Mouse (Mus musculus): Measurements from ENCODE around the gene Atp6v0a4. TPM values are rescaled to one million over a fixed set of nuclear protein-coding genes. Genes with fewer than 3 reads are reported as not detected.

The Atp6v0a4 gene
- total RNA-seq (2012; rRNA removed), result 2.7 and 6.3 TPM in 2 replicates

GRCm38 (mm10) chr6:38124207-38124835 is at the start of gene Atp6v0a4:
Gene Atp6v0a4 (minus strand): TSS chr6:38124586.
- in situ Hi-C loops (cut with MboI; ENCODE audit: low sequenced_read_pairs in 2 of 2, unreplicated experiment in 2 of 2), result no loop called here
- Histone ChIP-seq H3K9me3 (ENCODE audit: control insufficient read depth, insufficient read depth, low read depth, low read length) (no peaks in the 10 kb centered on the region), H3K4me1 (ENCODE audit: control insufficient read depth in 2 of 2, insufficient read depth in 2 of 2, low read length in 2 of 2, poor library complexity in 1 of 2) (no peaks in the 10 kb centered on the region), H3K4me3 (ENCODE audit: insufficient read depth in 1 of 2, low read depth in 1 of 2, low read length in 2 of 2, poor library complexity in 1 of 2, severe bottlenecking in 1 of 2) (no peak within 1 kb of the TSS), H3K36me3 (ENCODE audit: control insufficient read depth, insufficient read depth, low read length, poor library complexity, severe bottlenecking) (0 out of 2 replicates have a peak, but pooled peaks cover 2% of the 10 kb centered on the region), H3K27ac (ENCODE audit: insufficient read depth, low read depth, low read length, poor library complexity, severe bottlenecking) (no peak within 1 kb of the TSS), H3K9ac (ENCODE audit: insufficient read depth, low read depth, low read length, poor library complexity, severe bottlenecking) (no peak within 1 kb of the TSS)
- TF ChIP-seq HCFC1 (IDR thresholded peaks at IDR 0.05; ENCODE audit: borderline replicate concordance, insufficient read depth, low read length), result no peak
- TF ChIP-seq CHD2 (IDR thresholded peaks at IDR 0.05; ENCODE audit: low read depth, low read length), result no peak
- no peak for TF ChIP-seq MAFK (IDR thresholded peaks at IDR 0.05; ENCODE audit: insufficient read depth, low read depth, low read length)
- TF ChIP-seq ZC3H11A (IDR thresholded peaks at IDR 0.05; ENCODE audit: borderline replicate concordance, low read depth, low read length), result no peak
- no peak for DNase-seq (ENCODE audit: low read depth, low spot score)

DNA sequence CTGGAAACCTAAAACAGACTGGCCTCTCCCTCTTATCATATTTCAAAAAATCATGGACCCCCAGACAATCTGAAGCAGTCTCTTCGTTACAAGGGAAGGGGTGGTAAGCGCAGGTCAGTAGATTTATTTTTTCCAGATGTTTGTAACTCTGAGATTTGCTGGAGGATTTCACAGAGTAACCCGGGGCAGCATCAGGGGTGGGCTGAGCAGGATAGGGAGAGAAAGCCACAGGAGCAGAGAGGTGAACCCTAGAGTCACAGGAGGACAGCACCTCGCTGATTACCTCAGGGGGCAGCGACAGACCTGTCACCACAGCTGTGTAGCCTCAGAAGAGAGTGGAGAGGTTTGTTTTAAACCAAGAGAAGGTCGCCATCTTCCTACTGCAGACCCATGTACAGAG is 41.0 kb upstream of the Atp6v0a4 start:
- H3K9me3 ChIP-seq (ENCODE audit: control insufficient read depth, insufficient read depth, low read depth, low read length), result no peaks in the 10 kb centered on the region
- H3K4me3 ChIP-seq (ENCODE audit: insufficient read depth in 1 of 2, low read depth in 1 of 2, low read length in 2 of 2, poor library complexity in 1 of 2, severe bottlenecking in 1 of 2), result no peak overlapping the region
- in situ Hi-C loops (cut with MboI; ENCODE audit: low sequenced_read_pairs in 2 of 2, unreplicated experiment in 2 of 2), result no loop called here
- no peak overlapping the region for H3K9ac ChIP-seq (ENCODE audit: insufficient read depth, low read depth, low read length, poor library complexity, severe bottlenecking)
- no peaks in the 10 kb centered on the region for H3K4me1 ChIP-seq (ENCODE audit: control insufficient read depth in 2 of 2, insufficient read depth in 2 of 2, low read length in 2 of 2, poor library complexity in 1 of 2)
- TF ChIP-seq CHD2 (IDR thresholded peaks at IDR 0.05; ENCODE audit: low read depth, low read length) (no peak), MAFK (IDR thresholded peaks at IDR 0.05; ENCODE audit: insufficient read depth, low read depth, low read length) (no peak), ZC3H11A (IDR thresholded peaks at IDR 0.05; ENCODE audit: borderline replicate concordance, low read depth, low read length) (no peak), HCFC1 (IDR thresholded peaks at IDR 0.05; ENCODE audit: borderline replicate concordance, insufficient read depth, low read length) (no peak), ZNF384 (IDR thresholded peaks at IDR 0.05; ENCODE audit: low read depth, low read length) (no peak)
- no peak for DNase-seq (ENCODE audit: low read depth, low spot score)
- H3K27ac ChIP-seq (ENCODE audit: insufficient read depth, low read depth, low read length, poor library complexity, severe bottlenecking), result no peak overlapping the region
- peaks cover 3% of the 10 kb centered on the region; the same call in 1 of the 2 replicates for H3K36me3 ChIP-seq (ENCODE audit: control insufficient read depth, insufficient read depth, low read length, poor library complexity, severe bottlenecking)

GRCm38 (mm10) chr6:38164705-38165104 is 40.3 kb upstream of the Atp6v0a4 start:
- in situ Hi-C loops (cut with MboI; ENCODE audit: low sequenced_read_pairs in 2 of 2, unreplicated experiment in 2 of 2), result no loop called here
- H3K4me1 ChIP-seq (ENCODE audit: control insufficient read depth in 2 of 2, insufficient read depth in 2 of 2, low read length in 2 of 2, poor library complexity in 1 of 2), result no peaks in the 10 kb centered on the region
- H3K9ac ChIP-seq (ENCODE audit: insufficient read depth, low read depth, low read length, poor library complexity, severe bottlenecking), result no peak overlapping the region
- no peak for TF ChIP-seq HCFC1 (IDR thresholded peaks at IDR 0.05; ENCODE audit: borderline replicate concordance, insufficient read depth, low read length)
- TF ChIP-seq ZC3H11A (IDR thresholded peaks at IDR 0.05; ENCODE audit: borderline replicate concordance, low read depth, low read length), result no peak
- TF ChIP-seq MAFK (IDR thresholded peaks at IDR 0.05; ENCODE audit: insufficient read depth, low read depth, low read length), result no peak
- TF ChIP-seq ZNF384 (IDR thresholded peaks at IDR 0.05; ENCODE audit: low read depth, low read length), result no peak
- no peak for TF ChIP-seq CHD2 (IDR thresholded peaks at IDR 0.05; ENCODE audit: low read depth, low read length)
- H3K36me3 ChIP-seq (ENCODE audit: control insufficient read depth, insufficient read depth, low read length, poor library complexity, severe bottlenecking), result peaks cover 3% of the 10 kb centered on the region; the same call in 1 of the 2 replicates
- H3K9me3 ChIP-seq (ENCODE audit: control insufficient read depth, insufficient read depth, low read depth, low read length), result no peaks in the 10 kb centered on the region
- no peak overlapping the region for H3K4me3 ChIP-seq (ENCODE audit: insufficient read depth in 1 of 2, low read depth in 1 of 2, low read length in 2 of 2, poor library complexity in 1 of 2, severe bottlenecking in 1 of 2)
- DNase-seq (ENCODE audit: low read depth, low spot score), result no peak
- no peak overlapping the region for H3K27ac ChIP-seq (ENCODE audit: insufficient read depth, low read depth, low read length, poor library complexity, severe bottlenecking)

DNA sequence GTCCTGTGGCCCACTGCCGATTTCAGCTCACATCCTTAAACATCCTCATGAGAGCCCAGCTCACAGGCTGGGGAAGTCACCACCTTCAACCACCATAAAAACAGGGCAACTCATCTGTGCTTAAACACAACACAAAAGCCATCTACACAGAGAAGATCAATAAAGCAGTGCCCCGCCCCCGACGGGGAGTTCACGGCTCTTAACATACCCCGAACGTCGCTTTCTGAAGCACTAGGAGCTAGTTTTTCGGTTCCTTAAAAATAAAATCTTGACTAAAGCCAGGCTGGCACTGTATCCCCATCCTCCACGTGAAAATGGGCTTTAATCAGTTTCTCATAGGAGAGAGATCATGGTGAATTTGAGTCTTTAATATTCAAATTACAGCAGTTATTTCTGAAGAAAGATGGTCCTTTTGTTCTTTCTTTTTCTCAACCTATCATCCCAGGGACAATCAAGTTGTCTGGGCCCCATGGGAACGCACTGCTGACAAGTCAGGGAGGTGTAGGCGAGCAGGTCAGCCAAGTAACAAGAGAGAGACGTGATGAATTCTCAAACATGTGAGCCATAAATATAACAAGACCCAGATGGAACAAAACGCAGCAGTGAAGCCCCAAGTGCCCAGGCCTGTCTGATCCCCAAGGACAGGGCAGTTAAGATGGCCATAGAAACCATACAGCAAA is 38.6 kb upstream of the Atp6v0a4 start:
- H3K4me1 ChIP-seq (ENCODE audit: control insufficient read depth in 2 of 2, insufficient read depth in 2 of 2, low read length in 2 of 2, poor library complexity in 1 of 2), result peaks cover 0 to 4% of the 10 kb centered on the region in 2 experiments; a peak in 1 of 4 replicates
- in situ Hi-C loops (cut with MboI; ENCODE audit: low sequenced_read_pairs in 2 of 2, unreplicated experiment in 2 of 2), result no loop called here
- no peak for DNase-seq (ENCODE audit: low read depth, low spot score)
- no peak overlapping the region for H3K27ac ChIP-seq (ENCODE audit: insufficient read depth, low read depth, low read length, poor library complexity, severe bottlenecking)
- peaks cover 2% of the 10 kb centered on the region; the same call in 1 of the 2 replicates for H3K36me3 ChIP-seq (ENCODE audit: control insufficient read depth, insufficient read depth, low read length, poor library complexity, severe bottlenecking)
- TF ChIP-seq HCFC1 (IDR thresholded peaks at IDR 0.05; ENCODE audit: borderline replicate concordance, insufficient read depth, low read length), result no peak
- TF ChIP-seq ZC3H11A (IDR thresholded peaks at IDR 0.05; ENCODE audit: borderline replicate concordance, low read depth, low read length), result no peak
- TF ChIP-seq CHD2 (IDR thresholded peaks at IDR 0.05; ENCODE audit: low read depth, low read length), result no peak
- no peak for TF ChIP-seq MAFK (IDR thresholded peaks at IDR 0.05; ENCODE audit: insufficient read depth, low read depth, low read length)
- no peak for TF ChIP-seq ZNF384 (IDR thresholded peaks at IDR 0.05; ENCODE audit: low read depth, low read length)
- no peaks in the 10 kb centered on the region for H3K9me3 ChIP-seq (ENCODE audit: control insufficient read depth, insufficient read depth, low read depth, low read length)
- H3K4me3 ChIP-seq (ENCODE audit: insufficient read depth in 1 of 2, low read depth in 1 of 2, low read length in 2 of 2, poor library complexity in 1 of 2, severe bottlenecking in 1 of 2), result no peak overlapping the region
- no peak overlapping the region for H3K9ac ChIP-seq (ENCODE audit: insufficient read depth, low read depth, low read length, poor library complexity, severe bottlenecking)

Data from ES-E14 (cell line).